Mouse (Mus musculus) thymus, postnatal 4 days (tissue): ENCODE measurements at regions not wholly inside any gene's neighbourhood (a gene's known extent, or its start where the extent isn't known, plus 50 kb on each side); places are given as distances from the start of the nearest gene placed in this dataset.

Source experiments
- DNase-seq: peaks from one replicate; pipeline ENCODE4 v3.0.0; 2021

- no peak for DNase-seq
Observed at GRCm38 (mm10) chr3:102574320-102574719, 104.6 kb downstream of the Ngf start.

- no peak for DNase-seq
Observed at GRCm38 (mm10) chr3:102576896-102577295, 107.2 kb downstream of the Ngf start.

- no peak for DNase-seq
Observed at GRCm38 (mm10) chr3:102581830-102582229, 112.1 kb downstream of the Ngf start.

GRCm38 (mm10) chr3:102585136-102585535 is 115.4 kb downstream of the Ngf start:
- peak; percentile 9 for DNase-seq

- no peak for DNase-seq
Observed at GRCm38 (mm10) chr3:102586221-102586620, 116.5 kb downstream of the Ngf start.

- no peak for DNase-seq
Observed at GRCm38 (mm10) chr3:102592041-102592440, 122.3 kb downstream of the Ngf start.

GRCm38 (mm10) chr3:102596944-102597551 is 127.3 kb downstream of the Ngf start:
- no peak for DNase-seq

GRCm38 (mm10) chr3:102599061-102599460 is 129.3 kb downstream of the Ngf start:
- DNase-seq, result no peak

GRCm38 (mm10) chr3:102602766-102603165 is 131.6 kb upstream of the Tspan2 start:
- no peak for DNase-seq

- no peak for DNase-seq
Observed at GRCm38 (mm10) chr3:102605284-102605683, 129.0 kb upstream of the Tspan2 start.

GRCm38 (mm10) chr3:102610970-102611369 is 123.4 kb upstream of the Tspan2 start:
- no peak for DNase-seq

GRCm38 (mm10) chr3:102611398-102612366 is 122.6 kb upstream of the Tspan2 start:
- DNase-seq, result no peak

- no peak for DNase-seq
Observed at GRCm38 (mm10) chr3:102619666-102620377, 114.5 kb upstream of the Tspan2 start.

- no peak for DNase-seq
Observed at GRCm38 (mm10) chr3:102636076-102636475, 98.3 kb upstream of the Tspan2 start.

- DNase-seq, result no peak
Observed at GRCm38 (mm10) chr3:102636674-102637073, 97.7 kb upstream of the Tspan2 start.

- DNase-seq, result no peak
Observed at GRCm38 (mm10) chr3:102644276-102644940, 89.9 kb upstream of the Tspan2 start.

- DNase-seq, result no peak
Observed at GRCm38 (mm10) chr3:102648450-102648849, 85.9 kb upstream of the Tspan2 start.

- DNase-seq, result no peak
Observed at GRCm38 (mm10) chr3:102654962-102655361, 79.4 kb upstream of the Tspan2 start.

GRCm38 (mm10) chr3:102657116-102657515 is 77.2 kb upstream of the Tspan2 start:
- no peak for DNase-seq

- DNase-seq, result no peak
Observed at GRCm38 (mm10) chr3:102657531-102658060, 76.7 kb upstream of the Tspan2 start.

GRCm38 (mm10) chr3:102659352-102659751 is 75.0 kb upstream of the Tspan2 start:
- DNase-seq, result no peak

- no peak for DNase-seq
Observed at GRCm38 (mm10) chr3:102661296-102661695, 73.0 kb upstream of the Tspan2 start.

GRCm38 (mm10) chr3:102663711-102664110 is 70.6 kb upstream of the Tspan2 start:
- DNase-seq, result no peak
